Mouse (Mus musculus) limb, embryonic 15.5 days (tissue): ENCODE results near the gene Cdc42bpa. TPM values are rescaled to one million over a fixed set of nuclear protein-coding genes. Genes with fewer than 3 reads are reported as not detected.

Experiments used
- ATAC-seq: fragments of 200-750 bp; cut with Nextera tagmentation; 2 replicates; pipeline ENCODE4 v1.8.0; 2017; ENCODE audit warnings: low read depth, moderate TSS enrichment; ENCODE audit not compliant: insufficient number of reproducible peaks, low FRiP score, low TSS enrichment
- H3K27ac ChIP-seq: fragments of 300-500 bp; sonication (generic); 2 replicates; pipeline ENCODE4 v1.5.1; 2015; ENCODE audit warnings: moderate library complexity, mild to moderate bottlenecking, inconsistent platforms
- H3K27me3 ChIP-seq: fragments of 300-500 bp; sonication (generic); 2 replicates; pipeline ENCODE4 v1.6.1; 2015; ENCODE audit warnings: inconsistent platforms
- H3K36me3 ChIP-seq: fragments of 300-500 bp; sonication (generic); 2 replicates; pipeline ENCODE4 v1.6.1; 2015; ENCODE audit warnings: inconsistent platforms
- H3K4me1 ChIP-seq: fragments of 300-500 bp; sonication (generic); 2 replicates; pipeline ENCODE4 v1.6.1; 2015; ENCODE audit warnings: inconsistent platforms
- H3K4me2 ChIP-seq: fragments of 300-500 bp; sonication (generic); 2 replicates; pipeline ENCODE4 v1.6.1; 2015; ENCODE audit warnings: mild to moderate bottlenecking, inconsistent platforms
- H3K4me3 ChIP-seq: fragments of 300-500 bp; sonication (generic); 2 replicates; pipeline ENCODE4 v1.5.1; 2015; ENCODE audit warnings: mild to moderate bottlenecking, inconsistent platforms
- H3K9ac ChIP-seq: fragments of 300-500 bp; sonication (generic); 2 replicates; pipeline ENCODE4 v1.6.1; 2015; ENCODE audit warnings: inconsistent platforms
- H3K9me3 ChIP-seq: fragments of 300-500 bp; sonication (generic); 2 replicates; pipeline ENCODE4 v1.6.1; 2016; ENCODE audit warnings: inconsistent platforms
- WGBS: fragments of 180-500 bp; shearing (Covaris S2); methylation state at CpG from one replicate; pipeline ENCODE4 v1.1.7; 2015; 5-methylcytosine and 5-hydroxymethylcytosine counted together
- polyA plus RNA-seq: library from polyadenylated mRNA; unstranded; fragments of >200 nt; fragmentation: Nextera tagmentation; extraction: Ambion mirVana; gene quantifications from 2 replicates; pipeline ENCODE4 v1.2.1, GENCODE M21; 2015

The Cdc42bpa gene
- polyA plus RNA-seq, 1 experiment from 2014 or later, result 17.6 TPM

DNA sequence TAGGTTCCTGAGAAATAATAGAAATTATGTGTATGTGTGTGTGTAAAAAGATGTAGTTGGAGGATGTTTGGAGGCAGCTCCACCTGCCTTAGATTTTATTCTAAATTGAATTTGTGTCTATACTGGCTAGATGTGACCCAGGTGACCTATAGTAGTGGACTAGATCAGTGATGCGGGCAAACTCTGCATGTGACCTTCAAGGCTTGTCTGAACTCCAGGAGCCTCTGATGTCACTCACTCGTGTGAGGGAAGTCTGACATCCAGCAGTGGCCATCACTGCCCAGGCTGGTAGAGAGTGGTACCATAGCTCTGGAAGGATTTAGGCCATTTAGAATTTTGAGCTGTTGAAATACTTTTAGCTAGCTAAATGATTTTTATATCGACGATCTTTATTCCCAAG is 1.5 kb downstream of the Cdc42bpa start:
- H3K9me3 ChIP-seq, result no peaks in the 10 kb centered on the region

GRCm38 (mm10) chr1:179969776-179970428 is 9.6 kb downstream of the Cdc42bpa start:
- H3K9me3 ChIP-seq, result no peaks in the 10 kb centered on the region
- WGBS, result 67% methylated on average over 5 of the region's 5 CpGs
- no peak for ATAC-seq
- no peak overlapping the region for H3K4me2 ChIP-seq
- H3K27ac ChIP-seq, result no peak overlapping the region
- no peaks in the 10 kb centered on the region for H3K4me1 ChIP-seq
- H3K9ac ChIP-seq, result no peak overlapping the region
- no peaks in the 10 kb centered on the region for H3K36me3 ChIP-seq
- H3K4me3 ChIP-seq, result no peak overlapping the region
- H3K27me3 ChIP-seq, result no peaks in the 10 kb centered on the region

More for the DNA sequence above, 1.5 kb downstream of the Cdc42bpa start:
- Histone ChIP-seq H3K27me3 (no peaks in the 10 kb centered on the region), H3K9ac (no peak overlapping the region), H3K4me3 (peak overlapping the region; percentile 80), H3K4me1 (peaks cover 21% of the 10 kb centered on the region), H3K36me3 (no peaks in the 10 kb centered on the region), H3K4me2 (peak overlapping the region; percentile 79), H3K27ac (no peak overlapping the region)
- no peak for ATAC-seq
- 41% methylated on average over 4 of the region's 4 CpGs for WGBS

DNA sequence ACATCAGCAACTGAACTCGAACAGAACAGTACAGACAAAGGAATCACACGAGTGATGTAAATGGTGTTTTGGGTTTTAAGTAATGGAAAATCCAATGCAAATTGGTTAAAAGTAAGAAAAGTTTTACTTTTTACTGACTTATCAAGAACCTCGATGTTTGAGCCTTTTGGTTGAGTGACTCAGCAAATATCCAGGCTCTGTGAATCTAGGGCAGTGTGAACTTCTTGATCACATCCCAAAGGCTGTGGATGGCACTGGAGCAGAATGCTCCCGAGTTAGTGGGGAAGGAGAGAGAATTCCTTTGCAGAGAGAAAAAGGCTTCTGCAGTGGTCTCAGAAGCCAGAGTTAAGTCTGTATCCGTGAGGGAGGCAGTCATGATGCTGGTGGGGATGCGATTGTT is 14.7 kb downstream of the Cdc42bpa start:
- Histone ChIP-seq H3K27ac (no peak overlapping the region), H3K9me3 (no peaks in the 10 kb centered on the region), H3K4me3 (no peak overlapping the region), H3K4me1 (peaks cover 12% of the 10 kb centered on the region), H3K4me2 (no peak overlapping the region), H3K27me3 (no peaks in the 10 kb centered on the region), H3K9ac (no peak overlapping the region), H3K36me3 (no peaks in the 10 kb centered on the region)
- no peak for ATAC-seq
- 79% methylated on average over 6 of the region's 6 CpGs for WGBS

- Histone ChIP-seq H3K27ac (no peak overlapping the region), H3K9me3 (no peaks in the 10 kb centered on the region), H3K36me3 (no peaks in the 10 kb centered on the region), H3K4me3 (no peak overlapping the region), H3K9ac (no peak overlapping the region), H3K27me3 (no peaks in the 10 kb centered on the region), H3K4me2 (no peak overlapping the region), H3K4me1 (peaks cover 12% of the 10 kb centered on the region)
- 61% methylated on average over 5 of the region's 5 CpGs for WGBS
- no peak for ATAC-seq
These were observed 15.5 kb downstream of the Cdc42bpa start for GRCm38 (mm10) chr1:179975645-179976275.

- 34% methylated on average over 6 of the region's 6 CpGs for WGBS
- H3K4me2 ChIP-seq, result no peak overlapping the region
- peaks cover 5% of the 10 kb centered on the region; the same call in 1 of the 2 replicates for H3K36me3 ChIP-seq
- H3K4me3 ChIP-seq, result no peak overlapping the region
- H3K9ac ChIP-seq, result no peak overlapping the region
- no peak for ATAC-seq
- no peaks in the 10 kb centered on the region for H3K27me3 ChIP-seq
- no peak overlapping the region for H3K27ac ChIP-seq
- H3K4me1 ChIP-seq, result peaks cover 12% of the 10 kb centered on the region
- H3K9me3 ChIP-seq, result no peaks in the 10 kb centered on the region
These were observed 17.2 kb downstream of the Cdc42bpa start for GRCm38 (mm10) chr1:179977437-179977836.

GRCm38 (mm10) chr1:179978742-179979141 is 18.5 kb downstream of the Cdc42bpa start:
- Histone ChIP-seq H3K9ac (no peak overlapping the region), H3K4me1 (peaks cover 12% of the 10 kb centered on the region), H3K27ac (no peak overlapping the region), H3K36me3 (peaks cover 5% of the 10 kb centered on the region; the same call in 1 of the 2 replicates), H3K4me3 (no peak overlapping the region), H3K9me3 (no peaks in the 10 kb centered on the region), H3K4me2 (no peak overlapping the region), H3K27me3 (no peaks in the 10 kb centered on the region)
- WGBS, result 40% methylated on average over 1 of the region's 1 CpGs
- no peak for ATAC-seq

DNA sequence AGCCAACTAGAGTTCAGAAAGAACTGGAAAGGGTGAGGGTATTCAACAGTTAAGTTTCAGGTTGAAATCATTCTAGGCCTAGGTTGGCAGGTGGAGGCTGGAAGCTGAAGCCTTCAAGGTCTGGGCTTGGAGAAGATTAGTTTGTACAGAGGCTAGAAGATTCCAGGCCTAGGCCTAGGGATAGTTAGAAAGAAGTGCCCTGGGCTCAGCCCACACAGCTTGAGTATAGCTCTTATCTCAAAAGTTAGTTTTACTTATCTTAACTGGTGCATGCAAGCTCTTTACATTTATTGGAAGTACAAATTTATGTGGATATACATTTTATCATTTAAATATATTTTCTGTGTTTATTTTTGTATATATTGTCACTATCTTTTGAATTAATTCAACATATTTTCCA is 21.4 kb downstream of the Cdc42bpa start:
- peaks cover 5% of the 10 kb centered on the region; the same call in 1 of the 2 replicates for H3K36me3 ChIP-seq
- H3K9ac ChIP-seq, result no peak overlapping the region
- peaks cover 9% of the 10 kb centered on the region for H3K4me1 ChIP-seq
- H3K27ac ChIP-seq, result no peak overlapping the region
- no peaks in the 10 kb centered on the region for H3K27me3 ChIP-seq
- no peak for ATAC-seq
- H3K4me3 ChIP-seq, result no peak overlapping the region
- H3K9me3 ChIP-seq, result no peaks in the 10 kb centered on the region
- no peak overlapping the region for H3K4me2 ChIP-seq

- peaks cover 5% of the 10 kb centered on the region; the same call in 1 of the 2 replicates for H3K36me3 ChIP-seq
- ATAC-seq, result no peak
- no peak overlapping the region for H3K4me3 ChIP-seq
- H3K9ac ChIP-seq, result no peak overlapping the region
- no peak overlapping the region for H3K4me2 ChIP-seq
- 56% methylated on average over 1 of the region's 1 CpGs for WGBS
- H3K9me3 ChIP-seq, result no peaks in the 10 kb centered on the region
- H3K4me1 ChIP-seq, result peaks cover 5% of the 10 kb centered on the region
- no peaks in the 10 kb centered on the region for H3K27me3 ChIP-seq
- no peak overlapping the region for H3K27ac ChIP-seq
These were observed 21.9 kb downstream of the Cdc42bpa start for GRCm38 (mm10) chr1:179982183-179982582.

GRCm38 (mm10) chr1:179982933-179983332 is 22.7 kb downstream of the Cdc42bpa start:
- Histone ChIP-seq H3K9ac (no peak overlapping the region), H3K4me2 (no peak overlapping the region), H3K9me3 (no peaks in the 10 kb centered on the region), H3K27me3 (no peaks in the 10 kb centered on the region), H3K4me1 (no peaks in the 10 kb centered on the region; the same call in 1 of the 2 replicates), H3K4me3 (no peak overlapping the region), H3K36me3 (peaks cover 5% of the 10 kb centered on the region; the same call in 1 of the 2 replicates), H3K27ac (no peak overlapping the region)
- ATAC-seq, result no peak
- 89% methylated on average over 1 of the region's 1 CpGs for WGBS

DNA sequence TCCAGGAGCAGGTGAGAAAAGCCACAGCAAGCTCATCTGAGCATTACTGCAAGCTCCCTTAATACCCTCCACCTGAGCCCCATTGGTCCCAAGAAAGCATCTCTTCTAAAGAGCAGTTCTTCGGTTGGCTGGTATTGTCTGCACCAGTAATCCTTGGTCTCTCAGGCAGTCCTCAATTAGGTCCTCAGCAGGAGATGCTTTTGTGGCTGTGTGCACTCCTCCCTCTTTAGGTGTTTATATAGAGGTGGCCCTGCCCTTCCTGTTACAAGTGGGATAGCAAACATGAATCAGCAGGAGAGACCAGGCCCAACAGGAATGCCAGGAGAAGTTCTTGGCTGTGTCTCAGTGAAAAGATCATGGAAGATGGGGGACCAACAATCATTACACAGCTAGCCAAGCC is 23.9 kb downstream of the Cdc42bpa start:
- H3K9ac ChIP-seq, result no peak overlapping the region
- WGBS, result 95% methylated on average over 1 of the region's 1 CpGs
- H3K27ac ChIP-seq, result no peak overlapping the region
- peaks cover 5% of the 10 kb centered on the region; the same call in 1 of the 2 replicates for H3K36me3 ChIP-seq
- no peak overlapping the region for H3K4me3 ChIP-seq
- H3K27me3 ChIP-seq, result no peaks in the 10 kb centered on the region
- no peaks in the 10 kb centered on the region for H3K9me3 ChIP-seq
- ATAC-seq, result no peak
- H3K4me2 ChIP-seq, result no peak overlapping the region
- H3K4me1 ChIP-seq, result no peaks in the 10 kb centered on the region

DNA sequence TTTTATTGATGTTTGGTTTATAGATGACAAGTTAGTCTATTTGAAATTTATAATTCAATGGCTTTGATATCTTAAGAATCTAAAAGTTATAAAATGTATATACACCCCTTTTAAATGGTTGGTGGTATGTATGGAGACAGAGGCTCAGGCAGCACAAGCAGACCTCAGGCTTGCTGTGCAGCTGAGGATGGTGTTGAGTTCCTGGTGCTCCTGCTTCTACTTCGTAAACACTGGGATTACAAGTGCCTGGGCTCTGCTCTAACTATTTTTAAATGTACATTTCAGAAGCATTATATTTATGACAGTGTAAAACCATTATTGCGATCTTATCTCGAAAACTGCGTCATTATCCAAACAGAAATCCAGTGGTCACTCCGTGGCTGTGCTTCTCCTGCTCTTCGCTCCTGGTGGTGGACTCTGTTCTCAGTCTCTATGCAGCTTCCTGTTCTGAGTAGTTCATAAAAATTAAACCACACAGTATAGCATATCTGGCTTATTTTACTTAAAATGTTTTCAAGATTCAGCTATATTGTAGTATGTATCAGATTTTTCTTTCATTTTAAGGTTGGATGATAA is 31.5 kb downstream of the Cdc42bpa start:
- Histone ChIP-seq H3K27ac (no peak overlapping the region), H3K4me2 (no peak overlapping the region), H3K9me3 (no peaks in the 10 kb centered on the region), H3K27me3 (no peaks in the 10 kb centered on the region), H3K4me3 (no peak overlapping the region), H3K36me3 (no peaks in the 10 kb centered on the region), H3K4me1 (no peaks in the 10 kb centered on the region), H3K9ac (no peak overlapping the region)
- ATAC-seq, result no peak
- 77% methylated on average over 6 of the region's 6 CpGs for WGBS

DNA sequence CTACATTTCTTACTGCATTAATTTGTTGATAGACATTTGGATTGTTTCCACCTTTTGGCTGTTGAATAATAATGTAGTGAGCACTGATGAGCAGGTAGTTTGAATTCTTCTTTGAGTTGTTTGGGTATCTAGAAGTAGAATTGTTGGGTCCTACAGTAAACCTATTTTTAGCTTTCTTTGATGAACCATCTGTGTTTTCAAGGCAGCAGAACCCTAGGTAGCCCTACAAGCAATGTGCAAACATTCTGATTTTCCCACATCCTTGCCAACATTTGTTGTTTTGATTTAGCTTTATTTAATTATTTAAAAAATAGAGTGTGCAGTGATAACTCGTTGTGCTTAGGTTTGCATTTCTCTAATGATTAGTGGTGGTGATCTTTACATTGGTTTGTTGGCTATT is 32.0 kb downstream of the Cdc42bpa start:
- ATAC-seq, result no peak
- WGBS, result 75% methylated on average over 1 of the region's 1 CpGs
- H3K4me3 ChIP-seq, result no peak overlapping the region
- H3K9me3 ChIP-seq, result no peaks in the 10 kb centered on the region
- H3K27ac ChIP-seq, result no peak overlapping the region
- no peaks in the 10 kb centered on the region for H3K27me3 ChIP-seq
- no peaks in the 10 kb centered on the region for H3K36me3 ChIP-seq
- H3K9ac ChIP-seq, result no peak overlapping the region
- H3K4me2 ChIP-seq, result no peak overlapping the region
- no peaks in the 10 kb centered on the region for H3K4me1 ChIP-seq
